Mouse (Mus musculus) gastrocnemius, postnatal 36 days (tissue): Measurements from ENCODE around the gene Cap2. TPM values are rescaled to one million over a fixed set of nuclear protein-coding genes. Genes with fewer than 3 reads are reported as not detected.

Experiments used
- DNase-seq, 2 experiments: peaks; one replicate each; pipeline ENCODE4 v3.0.0; 2022
- intact Hi-C: fragments of 180-260 bp; cut with DNase I; formaldehyde crosslinking; loops from one replicate; pipeline ENCODE4 v1.15.1; 2025
- total RNA-seq, 2 experiments: library from RNA; stranded (reverse); gene quantifications; 2 replicates each; pipeline ENCODE4 v1.2.3; 2021

Gene Cap2
- total RNA-seq, 2 experiments from 2014 or later: 249 to 277 TPM

- intact Hi-C loops: loop anchor here (5.0 kb wide), 1 partner anchor 101 kb away; no protein-coding TSS in a partner anchor
- DNase-seq: no peak
These were observed 21.6 kb downstream of the Cap2 start for GRCm38 (mm10) chr13:46523235-46523634.

- intact Hi-C loops: loop anchor here (5.0 kb wide), 1 partner anchor 101 kb away; no protein-coding TSS in a partner anchor
- peak in 1 of 2 experiments; percentile 43 for DNase-seq
These were observed 22.1 kb downstream of the Cap2 start for GRCm38 (mm10) chr13:46523712-46524111.

DNA sequence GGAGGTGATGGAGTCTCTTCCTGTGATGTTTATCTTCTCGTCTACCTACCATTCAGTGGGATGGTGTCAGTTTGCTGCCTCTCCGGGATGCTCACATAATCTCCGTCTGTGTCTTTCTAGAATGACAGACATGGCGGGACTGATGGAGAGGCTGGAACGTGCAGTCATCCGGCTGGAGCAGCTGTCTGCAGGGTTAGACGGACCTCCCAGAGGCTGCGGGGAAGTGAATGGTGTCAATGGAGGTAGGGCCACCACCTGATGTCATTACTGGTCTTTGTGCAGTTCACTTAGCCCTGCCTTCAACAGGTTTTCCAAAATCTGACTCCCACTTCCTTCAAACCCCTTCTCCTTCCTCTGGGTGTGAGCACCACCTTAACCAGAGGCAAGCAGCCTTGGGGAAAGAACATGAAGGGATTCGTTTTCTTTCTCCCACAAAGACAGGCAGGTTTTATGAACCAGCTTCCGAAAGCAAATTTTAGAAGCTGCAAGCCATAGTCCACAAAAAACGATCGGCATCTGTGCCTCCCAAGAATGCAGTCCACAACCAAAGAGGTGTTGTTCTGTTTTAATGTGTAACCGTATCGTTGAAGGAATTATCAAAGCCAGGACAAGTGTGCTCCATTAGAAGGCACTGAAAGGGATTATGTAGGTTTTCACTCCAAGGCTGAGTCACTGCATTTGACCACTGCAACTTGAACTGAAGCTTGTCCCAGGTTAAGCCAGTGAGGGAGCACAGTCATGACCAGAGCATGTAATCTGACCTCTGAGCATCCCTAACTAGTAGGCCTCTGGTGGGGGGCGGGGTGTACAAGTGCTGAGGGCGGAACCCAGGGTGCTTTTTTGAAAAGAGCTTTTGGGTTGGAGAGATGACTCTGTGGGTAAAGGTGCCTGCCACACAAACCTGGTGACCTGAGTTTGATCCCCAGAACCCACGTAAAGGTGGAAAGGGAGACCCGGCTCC, 23.9 kb downstream of the Cap2 start:
- DNase-seq: no peak

DNA sequence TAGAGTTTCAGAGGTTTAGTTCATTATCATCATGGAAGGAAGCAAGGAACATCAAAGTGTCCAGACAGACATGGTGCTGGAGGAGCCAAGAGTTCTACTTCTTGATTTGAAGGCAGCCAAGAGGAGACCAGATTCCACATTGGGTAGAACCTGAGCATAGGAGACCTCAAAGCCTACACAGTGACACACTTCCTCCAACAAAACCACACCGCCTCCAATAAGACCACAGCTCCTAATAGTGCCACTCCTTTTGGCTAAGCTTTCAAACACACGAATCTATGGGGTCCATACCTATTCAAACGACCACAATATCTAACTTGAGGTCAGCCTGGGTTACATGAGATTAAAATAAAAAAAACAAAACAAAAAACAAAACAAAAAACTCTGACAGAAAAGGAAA, 25.0 kb downstream of the Cap2 start:
- intact Hi-C loops: no loop called here
- no peak for DNase-seq

More for the DNA sequence above, 23.9 kb downstream of the Cap2 start:
- intact Hi-C loops: no loop called here

DNA sequence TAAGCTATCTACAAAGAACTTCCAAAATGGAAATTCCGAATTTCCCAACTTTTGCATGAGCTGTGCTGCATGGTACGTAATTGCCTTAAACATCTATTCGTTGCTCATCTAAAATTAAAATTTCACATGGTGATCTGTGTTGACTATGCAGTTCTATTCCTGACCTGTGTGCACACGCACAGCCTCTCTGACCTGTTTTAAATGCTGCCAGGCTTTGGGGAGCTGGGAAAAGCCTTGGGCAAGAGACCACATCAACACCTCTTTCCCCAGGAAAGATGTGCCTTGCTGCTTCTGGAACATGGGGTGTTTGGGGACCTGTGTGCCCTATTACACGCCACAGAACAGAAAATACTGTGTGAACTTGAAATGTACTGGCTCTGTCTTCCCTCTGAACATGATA, 25.7 kb downstream of the Cap2 start:
- intact Hi-C loops: no loop called here
- no peak for DNase-seq

- intact Hi-C loops: no loop called here
- DNase-seq: no peak
These were observed 27.4 kb downstream of the Cap2 start for GRCm38 (mm10) chr13:46529037-46529436.

- no peak for DNase-seq
- intact Hi-C loops: loop anchor here (5.0 kb wide), 1 partner anchor 42 kb away; no protein-coding TSS in a partner anchor
These were observed 28.9 kb downstream of the Cap2 start for GRCm38 (mm10) chr13:46530546-46530945.

DNA sequence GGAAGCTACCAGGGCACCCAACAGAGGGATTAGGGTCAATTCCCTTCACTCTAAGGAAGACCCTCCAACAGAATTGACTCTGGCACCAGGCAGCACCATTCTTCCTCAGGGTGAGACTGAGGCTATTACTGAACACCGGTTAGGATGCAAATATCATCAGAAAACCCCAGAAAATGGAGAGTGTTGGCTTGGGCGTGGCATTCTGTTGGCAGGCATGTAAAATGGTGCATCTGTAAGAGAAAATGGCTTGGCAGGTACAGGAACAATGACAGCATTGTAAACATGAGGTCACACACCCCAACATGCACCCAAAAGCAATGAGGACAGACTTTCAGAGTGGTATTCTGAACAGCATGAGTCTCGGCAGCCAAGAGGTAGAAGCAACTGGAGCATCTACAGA, 30.0 kb downstream of the Cap2 start:
- intact Hi-C loops: loop anchor here (5.0 kb wide), 1 partner anchor 41 kb away; no protein-coding TSS in a partner anchor
- no peak for DNase-seq

GRCm38 (mm10) chr13:46532276-46532675, 30.6 kb downstream of the Cap2 start:
- no peak for DNase-seq
- intact Hi-C loops: loop anchor here (5.0 kb wide), 1 partner anchor 40 kb away; no protein-coding TSS in a partner anchor

DNA sequence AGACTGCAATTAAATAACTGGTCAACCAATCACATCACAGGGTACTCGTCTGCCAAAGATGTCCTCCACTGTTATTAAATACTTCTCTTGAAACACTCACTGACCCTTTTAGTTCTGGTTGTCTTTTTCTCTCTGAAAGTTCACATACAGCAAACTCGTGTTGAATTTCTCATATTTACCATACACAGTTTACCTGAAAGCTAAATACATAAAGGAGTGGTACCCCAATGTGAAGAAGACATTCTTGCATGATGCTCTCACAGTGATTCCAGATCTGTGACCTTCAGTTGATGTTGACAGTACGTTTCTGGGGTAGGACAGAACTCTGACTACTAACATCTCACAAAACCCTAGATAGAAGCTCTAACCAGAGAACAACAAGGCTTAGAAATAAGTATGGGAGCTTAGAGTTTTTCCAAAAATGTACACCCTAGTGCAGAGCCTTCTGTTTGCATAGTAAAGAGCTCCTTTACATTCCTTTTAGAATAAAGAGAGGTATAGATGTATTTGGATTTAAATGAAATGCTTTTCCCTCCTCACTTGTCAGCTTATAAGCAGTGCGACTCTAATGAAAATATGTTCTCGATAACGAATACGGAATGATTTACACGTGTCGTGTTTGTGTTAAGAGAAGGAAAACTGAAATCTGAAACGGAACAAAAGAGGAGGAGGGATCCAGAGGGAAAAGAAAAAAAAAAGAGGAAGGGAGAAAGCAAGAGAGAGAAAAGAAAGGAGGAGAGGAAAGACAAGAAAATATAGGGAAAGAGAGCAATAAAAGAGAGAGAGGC, 31.9 kb downstream of the Cap2 start:
- DNase-seq: no peak
- intact Hi-C loops: loop anchor here (5.0 kb wide), 1 partner anchor 39 kb away; no protein-coding TSS in a partner anchor

GRCm38 (mm10) chr13:46534171-46534968, 32.7 kb downstream of the Cap2 start:
- peak in 1 of 2 experiments; percentile 35 for DNase-seq
- intact Hi-C loops: loop anchor here (5.0 kb wide), 1 partner anchor 38 kb away; no protein-coding TSS in a partner anchor

- intact Hi-C loops: loop anchor here (5.0 kb wide), 1 partner anchor 37 kb away; no protein-coding TSS in a partner anchor
- no peak for DNase-seq
These were observed 33.5 kb downstream of the Cap2 start for GRCm38 (mm10) chr13:46534969-46535785.

GRCm38 (mm10) chr13:46539284-46539683, 37.6 kb downstream of the Cap2 start:
- no peak for DNase-seq
- intact Hi-C loops: no loop called here

DNA sequence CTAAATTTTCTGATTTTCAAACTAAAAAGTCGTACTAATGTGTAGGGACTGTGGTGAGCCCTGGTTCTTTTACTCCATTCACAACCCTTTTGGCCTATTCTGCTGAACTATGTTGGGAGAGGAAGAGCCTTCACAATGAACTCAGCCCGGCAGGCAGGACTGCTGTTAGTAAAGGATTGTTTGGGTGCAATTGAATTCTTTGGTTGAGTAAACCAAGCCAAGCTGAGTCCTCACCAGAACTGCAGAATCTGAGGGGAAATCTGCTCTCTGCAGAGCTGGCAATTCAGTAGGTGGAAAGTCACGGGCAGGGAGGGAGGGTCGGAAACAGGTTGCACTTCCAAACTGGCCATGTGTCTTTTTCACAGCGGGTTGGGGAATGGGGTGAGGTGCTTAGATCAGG, 39.3 kb downstream of the Cap2 start:
- no peak for DNase-seq
- intact Hi-C loops: no loop called here

GRCm38 (mm10) chr13:46542782-46543181, 41.1 kb downstream of the Cap2 start:
- no peak for DNase-seq
- intact Hi-C loops: no loop called here

GRCm38 (mm10) chr13:46544608-46545007, 43.0 kb downstream of the Cap2 start:
- intact Hi-C loops: no loop called here
- no peak for DNase-seq

DNA sequence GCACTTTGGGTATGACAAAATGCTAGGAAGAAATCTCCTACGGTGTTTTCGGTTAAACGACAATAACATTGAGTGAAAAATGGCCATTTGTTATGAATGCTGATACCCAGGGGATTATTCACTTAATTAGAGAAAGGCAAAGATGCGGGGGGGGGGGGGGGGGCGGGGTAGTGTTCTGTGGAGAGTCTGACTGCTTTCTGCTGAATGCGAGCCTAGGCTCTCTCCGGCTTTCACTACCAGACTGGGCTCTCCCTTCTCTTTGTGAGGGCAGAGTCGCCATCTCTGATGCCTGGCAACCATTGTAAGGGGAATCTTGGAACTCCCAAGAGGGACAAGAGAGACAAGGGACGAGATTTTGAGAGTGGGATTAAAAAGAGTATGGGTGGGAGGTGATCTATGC, 43.4 kb downstream of the Cap2 start:
- intact Hi-C loops: no loop called here
- DNase-seq: no peak

DNA sequence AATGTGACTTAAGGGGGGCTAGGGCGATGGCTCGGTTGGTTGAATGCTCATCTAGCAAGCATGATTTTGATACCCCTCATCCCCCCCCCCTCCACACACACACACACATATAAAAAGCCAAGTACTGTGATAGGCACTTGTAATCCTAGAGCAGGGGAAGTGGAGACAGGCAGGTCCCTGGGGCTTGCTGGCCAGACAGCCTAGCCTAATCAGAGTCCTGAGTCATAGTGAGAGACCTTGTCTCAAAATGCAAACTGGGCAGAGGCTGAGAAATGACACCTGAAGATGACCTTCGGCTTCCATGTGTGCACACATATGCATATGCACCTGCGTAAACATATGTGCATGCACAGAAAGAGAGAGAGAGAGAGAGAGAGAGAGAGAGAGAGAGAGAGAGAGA, 45.2 kb downstream of the Cap2 start:
- intact Hi-C loops: no loop called here
- no peak for DNase-seq

DNA sequence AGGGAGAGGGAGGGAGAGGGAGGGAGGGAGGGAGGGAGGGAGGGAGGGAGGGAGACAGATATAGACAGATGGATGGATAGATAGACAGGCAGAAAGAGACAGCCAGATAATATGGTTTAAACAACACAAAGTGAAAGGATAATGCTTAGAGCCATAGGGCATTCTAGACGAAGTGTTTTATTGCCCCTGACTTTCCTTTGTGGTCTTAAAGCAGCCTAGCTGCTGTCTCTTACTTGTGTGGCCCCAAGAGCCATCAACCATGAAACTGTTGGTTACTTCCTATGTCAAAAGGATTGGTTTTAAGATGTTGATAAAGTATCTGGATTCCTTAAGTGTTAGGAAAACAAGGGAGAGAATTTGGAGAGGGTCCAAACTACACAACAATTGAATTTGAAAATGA, 45.6 kb downstream of the Cap2 start:
- no peak for DNase-seq
- intact Hi-C loops: no loop called here
